Mouse (Mus musculus): ENCODE measurements at regions not wholly inside any gene's neighbourhood (a gene's known extent, or its start where the extent isn't known, plus 50 kb on each side); places are given as distances from the start of the nearest gene placed in this dataset.
A peak's percentile ranks its signal among the peaks of the same experiment; 100 is the strongest.

- peak; percentile 34; the same call in 1 of the 2 replicates for TF ChIP-seq CTCF (IDR thresholded peaks at IDR 0.05; ENCODE audit: control insufficient read depth, insufficient read depth, insufficient replicate concordance, low read depth, low read length)
- TF ChIP-seq POLR2A (IDR thresholded peaks at IDR 0.05; ENCODE audit: control insufficient read depth, low read depth, low read length), result no peak
- Histone ChIP-seq H3K27me3 (ENCODE audit: control insufficient read depth, insufficient read depth, low read length) (no peaks in the 10 kb centered on the region), H3K4me3 (ENCODE audit: control insufficient read depth, low read depth, low read length) (no peak overlapping the region), H3K4me1 (ENCODE audit: control insufficient read depth, insufficient read depth, low read length) (no peaks in the 10 kb centered on the region), H3K36me3 (ENCODE audit: control insufficient read depth, insufficient read depth, low read length) (no peaks in the 10 kb centered on the region), H3K27ac (ENCODE audit: control insufficient read depth, insufficient read depth, low read depth, low read length) (no peak overlapping the region)
Observed at GRCm38 (mm10) chr9:84343435-84344095, 418.6 kb downstream of the Bckdhb start.

GRCm38 (mm10) chr9:84350223-84350622, 425.3 kb downstream of the Bckdhb start:
- Histone ChIP-seq H3K27me3 (ENCODE audit: control insufficient read depth, insufficient read depth, low read length) (no peaks in the 10 kb centered on the region), H3K36me3 (ENCODE audit: control insufficient read depth, insufficient read depth, low read length) (no peaks in the 10 kb centered on the region), H3K27ac (ENCODE audit: control insufficient read depth, insufficient read depth, low read depth, low read length) (no peak overlapping the region), H3K4me1 (ENCODE audit: control insufficient read depth, insufficient read depth, low read length) (no peaks in the 10 kb centered on the region), H3K4me3 (ENCODE audit: control insufficient read depth, low read depth, low read length) (no peak overlapping the region)
- TF ChIP-seq POLR2A (IDR thresholded peaks at IDR 0.05; ENCODE audit: control insufficient read depth, low read depth, low read length) (no peak), CTCF (IDR thresholded peaks at IDR 0.05; ENCODE audit: control insufficient read depth, insufficient read depth, insufficient replicate concordance, low read depth, low read length) (no peak)

GRCm38 (mm10) chr9:84354409-84354808, 429.5 kb downstream of the Bckdhb start:
- no peak overlapping the region for H3K27ac ChIP-seq (ENCODE audit: control insufficient read depth, insufficient read depth, low read depth, low read length)
- H3K27me3 ChIP-seq (ENCODE audit: control insufficient read depth, insufficient read depth, low read length), result no peaks in the 10 kb centered on the region
- no peak overlapping the region for H3K4me3 ChIP-seq (ENCODE audit: control insufficient read depth, low read depth, low read length)
- H3K4me1 ChIP-seq (ENCODE audit: control insufficient read depth, insufficient read depth, low read length), result no peaks in the 10 kb centered on the region
- TF ChIP-seq CTCF (IDR thresholded peaks at IDR 0.05; ENCODE audit: control insufficient read depth, insufficient read depth, insufficient replicate concordance, low read depth, low read length) (no peak), POLR2A (IDR thresholded peaks at IDR 0.05; ENCODE audit: control insufficient read depth, low read depth, low read length) (no peak)
- H3K36me3 ChIP-seq (ENCODE audit: control insufficient read depth, insufficient read depth, low read length), result no peaks in the 10 kb centered on the region

GRCm38 (mm10) chr9:84356167-84356566, 431.2 kb downstream of the Bckdhb start:
- no peaks in the 10 kb centered on the region for H3K36me3 ChIP-seq (ENCODE audit: control insufficient read depth, insufficient read depth, low read length)

GRCm38 (mm10) chr9:84359879-84360278, 434.9 kb downstream of the Bckdhb start:
- Histone ChIP-seq H3K27ac (ENCODE audit: control insufficient read depth, insufficient read depth, low read depth, low read length) (no peak overlapping the region), H3K36me3 (ENCODE audit: control insufficient read depth, insufficient read depth, low read length) (no peaks in the 10 kb centered on the region), H3K27me3 (ENCODE audit: control insufficient read depth, insufficient read depth, low read length) (no peaks in the 10 kb centered on the region), H3K4me1 (ENCODE audit: control insufficient read depth, insufficient read depth, low read length) (no peaks in the 10 kb centered on the region), H3K4me3 (ENCODE audit: control insufficient read depth, low read depth, low read length) (no peak overlapping the region)
- no peak for TF ChIP-seq CTCF (IDR thresholded peaks at IDR 0.05; ENCODE audit: control insufficient read depth, insufficient read depth, insufficient replicate concordance, low read depth, low read length)
- TF ChIP-seq POLR2A (IDR thresholded peaks at IDR 0.05; ENCODE audit: control insufficient read depth, low read depth, low read length), result no peak

More at GRCm38 (mm10) chr9:84356167-84356566, 431.2 kb downstream of the Bckdhb start:
- no peak overlapping the region for H3K4me3 ChIP-seq (ENCODE audit: control insufficient read depth, low read depth, low read length)
- H3K27ac ChIP-seq (ENCODE audit: control insufficient read depth, insufficient read depth, low read depth, low read length), result no peak overlapping the region
- H3K27me3 ChIP-seq (ENCODE audit: control insufficient read depth, insufficient read depth, low read length), result no peaks in the 10 kb centered on the region
- no peaks in the 10 kb centered on the region for H3K4me1 ChIP-seq (ENCODE audit: control insufficient read depth, insufficient read depth, low read length)
- TF ChIP-seq POLR2A (IDR thresholded peaks at IDR 0.05; ENCODE audit: control insufficient read depth, low read depth, low read length), result no peak
- no peak for TF ChIP-seq CTCF (IDR thresholded peaks at IDR 0.05; ENCODE audit: control insufficient read depth, insufficient read depth, insufficient replicate concordance, low read depth, low read length)

GRCm38 (mm10) chr9:84360484-84360883, 435.5 kb downstream of the Bckdhb start:
- no peak overlapping the region for H3K4me3 ChIP-seq (ENCODE audit: control insufficient read depth, low read depth, low read length)
- no peaks in the 10 kb centered on the region for H3K36me3 ChIP-seq (ENCODE audit: control insufficient read depth, insufficient read depth, low read length)
- no peaks in the 10 kb centered on the region for H3K27me3 ChIP-seq (ENCODE audit: control insufficient read depth, insufficient read depth, low read length)
- no peaks in the 10 kb centered on the region for H3K4me1 ChIP-seq (ENCODE audit: control insufficient read depth, insufficient read depth, low read length)
- no peak overlapping the region for H3K27ac ChIP-seq (ENCODE audit: control insufficient read depth, insufficient read depth, low read depth, low read length)
- TF ChIP-seq POLR2A (IDR thresholded peaks at IDR 0.05; ENCODE audit: control insufficient read depth, low read depth, low read length), result no peak
- no peak for TF ChIP-seq CTCF (IDR thresholded peaks at IDR 0.05; ENCODE audit: control insufficient read depth, insufficient read depth, insufficient replicate concordance, low read depth, low read length)

- H3K4me1 ChIP-seq (ENCODE audit: control insufficient read depth, insufficient read depth, low read length), result no peaks in the 10 kb centered on the region
- no peaks in the 10 kb centered on the region for H3K27me3 ChIP-seq (ENCODE audit: control insufficient read depth, insufficient read depth, low read length)
- H3K36me3 ChIP-seq (ENCODE audit: control insufficient read depth, insufficient read depth, low read length), result no peaks in the 10 kb centered on the region
- TF ChIP-seq POLR2A (IDR thresholded peaks at IDR 0.05; ENCODE audit: control insufficient read depth, low read depth, low read length), result no peak
- no peak for TF ChIP-seq CTCF (IDR thresholded peaks at IDR 0.05; ENCODE audit: control insufficient read depth, insufficient read depth, insufficient replicate concordance, low read depth, low read length)
- no peak overlapping the region for H3K4me3 ChIP-seq (ENCODE audit: control insufficient read depth, low read depth, low read length)
- H3K27ac ChIP-seq (ENCODE audit: control insufficient read depth, insufficient read depth, low read depth, low read length), result no peak overlapping the region
Observed at GRCm38 (mm10) chr9:84363478-84363877, 438.5 kb downstream of the Bckdhb start.

Data from testis, adult 2 months (tissue).